Mouse (Mus musculus): ENCODE results near the gene Prkce. TPM values are rescaled to one million over a fixed set of nuclear protein-coding genes. Genes with fewer than 3 reads are reported as not detected.

The Prkce gene
- polyA plus RNA-seq, 1 experiment from 2014 or later: 5.2 TPM

DNA sequence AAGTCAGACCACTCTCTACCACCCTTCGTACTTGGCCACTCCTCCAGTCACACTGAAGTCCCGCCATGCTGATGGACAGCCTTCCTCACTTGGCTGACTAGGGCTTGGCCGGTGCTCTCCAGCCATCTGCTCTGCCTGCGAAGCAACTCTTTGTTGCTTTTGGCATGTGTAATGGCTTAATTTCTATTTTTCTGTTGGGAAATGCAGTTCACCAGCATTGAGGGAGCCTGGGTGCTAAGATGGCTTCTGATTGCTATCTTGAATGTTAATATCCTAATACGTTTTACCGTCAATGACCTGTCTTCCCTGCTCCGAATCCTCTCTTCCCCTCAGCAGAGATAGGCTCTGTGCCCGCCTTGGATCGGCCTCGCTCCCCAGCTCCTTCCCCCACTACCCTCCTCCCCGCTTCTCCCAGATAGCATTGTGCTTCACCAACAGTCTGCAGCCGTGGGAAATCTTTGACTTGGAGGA, 183.2 kb downstream of the Prkce start:
- no peaks in the 10 kb centered on the region for H3K27me3 ChIP-seq (replicated peaks; ENCODE audit: control insufficient read depth, insufficient read depth, low read length)
- H3K36me3 ChIP-seq (ENCODE audit: control insufficient read depth, insufficient read depth): no peaks in the 10 kb centered on the region
- no peak overlapping the region for H3K27ac ChIP-seq (ENCODE audit: low read depth, low read length)
- WGBS: 61% methylated on average over 12 of the region's 12 CpGs
- peak overlapping the region; percentile 13; the same call in 1 of the 2 replicates for H3K4me2 ChIP-seq (replicated peaks; ENCODE audit: low read depth)
- no peak overlapping the region for H3K9ac ChIP-seq (ENCODE audit: low read depth, low read length)
- ATAC-seq: no peak
- H3K4me3 ChIP-seq (ENCODE audit: low read depth, low read length): no peak overlapping the region
- H3K4me1 ChIP-seq (replicated peaks; ENCODE audit: control insufficient read depth, insufficient read depth, low read length): no peaks in the 10 kb centered on the region
- TF ChIP-seq CTCF (IDR thresholded peaks at IDR 0.05; ENCODE audit: low read depth): no peak
- no peaks in the 10 kb centered on the region for H3K9me3 ChIP-seq (ENCODE audit: control insufficient read depth)

DNA sequence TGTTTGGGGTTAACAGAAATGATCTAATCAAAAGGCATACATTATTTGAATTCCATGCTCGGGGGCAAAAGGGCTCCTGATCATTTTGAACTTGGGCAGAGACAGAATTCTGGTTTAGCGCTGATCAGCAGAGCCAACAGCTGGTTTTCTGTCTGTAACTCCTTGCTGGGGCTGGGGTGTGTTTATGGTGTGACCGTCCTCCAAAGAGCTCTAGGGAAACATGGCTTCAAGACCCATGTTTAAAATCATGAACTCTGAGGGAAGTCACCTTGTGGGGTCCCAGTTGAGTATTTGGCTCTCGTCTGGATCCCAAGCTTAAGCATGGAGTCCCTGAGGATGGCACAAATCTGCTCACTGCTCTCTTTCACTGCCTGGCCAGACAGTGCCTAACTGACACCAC, 183.7 kb downstream of the Prkce start:
- no peak overlapping the region for H3K4me3 ChIP-seq (ENCODE audit: low read depth, low read length)
- whole genome bisulfite sequencing: 54% methylated on average over 4 of the region's 4 CpGs
- TF ChIP-seq CTCF (IDR thresholded peaks at IDR 0.05; ENCODE audit: low read depth): no peak
- no peaks in the 10 kb centered on the region for H3K4me1 ChIP-seq (replicated peaks; ENCODE audit: control insufficient read depth, insufficient read depth, low read length)
- no peak for ATAC-seq
- no peak overlapping the region for H3K9ac ChIP-seq (ENCODE audit: low read depth, low read length)
- no peaks in the 10 kb centered on the region for H3K36me3 ChIP-seq (ENCODE audit: control insufficient read depth, insufficient read depth)
- no peak overlapping the region for H3K4me2 ChIP-seq (replicated peaks; ENCODE audit: low read depth)
- H3K9me3 ChIP-seq (ENCODE audit: control insufficient read depth): no peaks in the 10 kb centered on the region
- H3K27me3 ChIP-seq (replicated peaks; ENCODE audit: control insufficient read depth, insufficient read depth, low read length): no peaks in the 10 kb centered on the region
- H3K27ac ChIP-seq (ENCODE audit: low read depth, low read length): no peak overlapping the region

DNA sequence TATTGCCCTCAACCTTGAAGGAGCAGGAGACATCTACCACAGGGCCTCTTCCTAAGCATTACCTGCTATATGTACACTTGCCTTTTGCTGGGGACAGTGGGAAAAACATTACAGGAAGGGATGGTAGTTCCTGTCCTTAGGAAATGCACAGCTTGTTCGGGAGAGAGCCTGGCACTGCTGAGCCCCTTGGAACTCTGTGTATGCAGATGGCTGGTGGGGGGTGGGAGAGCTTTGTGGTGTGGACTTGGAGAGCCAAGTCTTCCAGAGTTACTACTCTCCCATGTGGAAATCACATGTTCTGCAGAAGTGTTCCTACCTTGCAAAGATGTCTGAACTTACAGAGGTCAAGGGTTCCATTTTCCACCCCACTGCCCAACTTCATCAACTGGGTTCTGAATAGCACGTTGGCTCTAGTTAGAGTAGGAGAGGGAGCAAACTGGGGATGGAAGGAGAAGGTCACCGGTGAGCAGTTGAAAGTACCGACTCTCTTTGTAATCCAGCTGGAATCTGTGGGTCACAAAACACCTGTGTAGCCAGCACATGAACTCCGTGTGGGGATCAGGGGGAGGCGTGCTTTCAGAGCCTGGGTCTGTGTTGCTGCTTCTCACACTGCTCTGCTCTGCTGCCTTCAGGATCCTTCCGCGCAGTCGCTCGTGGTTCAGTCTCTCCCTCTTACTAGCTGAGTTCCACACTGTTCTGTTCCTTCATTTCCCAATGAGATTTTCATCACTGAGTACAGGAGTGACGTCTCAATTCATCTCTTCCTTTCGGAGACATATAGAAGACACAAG, 184.9 kb downstream of the Prkce start:
- no peak for ATAC-seq

DNA sequence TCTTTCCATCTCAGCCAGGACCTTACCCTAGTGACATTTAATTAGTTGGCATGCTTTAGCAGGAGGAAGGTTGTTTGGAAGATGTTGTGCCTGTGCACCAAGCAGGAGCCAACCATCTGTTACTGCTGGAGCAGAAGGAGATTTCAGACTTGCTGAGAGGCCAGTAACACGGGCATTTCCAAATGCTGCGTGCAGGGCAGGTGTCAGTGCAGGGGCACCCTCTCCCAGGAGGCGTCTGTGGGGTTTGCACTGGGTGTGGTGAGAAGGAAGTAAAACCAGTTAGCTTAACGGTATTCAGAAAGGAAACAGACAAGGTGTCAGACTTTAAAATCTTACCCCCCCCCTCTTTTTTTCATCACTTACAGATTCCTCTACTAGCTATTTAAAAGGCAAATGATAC, 186.1 kb downstream of the Prkce start:
- TF ChIP-seq CTCF (IDR thresholded peaks at IDR 0.05; ENCODE audit: low read depth): no peak
- no peaks in the 10 kb centered on the region for H3K9me3 ChIP-seq (ENCODE audit: control insufficient read depth)
- no peak overlapping the region for H3K9ac ChIP-seq (ENCODE audit: low read depth, low read length)
- H3K27ac ChIP-seq (ENCODE audit: low read depth, low read length): no peak overlapping the region
- no peak for ATAC-seq
- no peaks in the 10 kb centered on the region for H3K36me3 ChIP-seq (ENCODE audit: control insufficient read depth, insufficient read depth)
- no peak overlapping the region for H3K4me3 ChIP-seq (ENCODE audit: low read depth, low read length)
- 0 out of 2 replicates have a peak, but pooled peaks cover 1% of the 10 kb centered on the region for H3K4me1 ChIP-seq (replicated peaks; ENCODE audit: control insufficient read depth, insufficient read depth, low read length)
- no peaks in the 10 kb centered on the region for H3K27me3 ChIP-seq (replicated peaks; ENCODE audit: control insufficient read depth, insufficient read depth, low read length)
- H3K4me2 ChIP-seq (replicated peaks; ENCODE audit: low read depth): no peak overlapping the region
- 39% methylated on average over 4 of the region's 4 CpGs for WGBS

More for the DNA sequence above, 184.9 kb downstream of the Prkce start:
- Histone ChIP-seq H3K36me3 (ENCODE audit: control insufficient read depth, insufficient read depth) (no peaks in the 10 kb centered on the region), H3K27ac (ENCODE audit: low read depth, low read length) (no peak overlapping the region), H3K4me2 (replicated peaks; ENCODE audit: low read depth) (no peak overlapping the region), H3K27me3 (replicated peaks; ENCODE audit: control insufficient read depth, insufficient read depth, low read length) (no peaks in the 10 kb centered on the region), H3K4me3 (ENCODE audit: low read depth, low read length) (no peak overlapping the region), H3K4me1 (replicated peaks; ENCODE audit: control insufficient read depth, insufficient read depth, low read length) (no peaks in the 10 kb centered on the region), H3K9me3 (ENCODE audit: control insufficient read depth) (no peaks in the 10 kb centered on the region), H3K9ac (ENCODE audit: low read depth, low read length) (no peak overlapping the region)
- WGBS: 89% methylated on average over 12 of the region's 12 CpGs
- no peak for TF ChIP-seq CTCF (IDR thresholded peaks at IDR 0.05; ENCODE audit: low read depth)

DNA sequence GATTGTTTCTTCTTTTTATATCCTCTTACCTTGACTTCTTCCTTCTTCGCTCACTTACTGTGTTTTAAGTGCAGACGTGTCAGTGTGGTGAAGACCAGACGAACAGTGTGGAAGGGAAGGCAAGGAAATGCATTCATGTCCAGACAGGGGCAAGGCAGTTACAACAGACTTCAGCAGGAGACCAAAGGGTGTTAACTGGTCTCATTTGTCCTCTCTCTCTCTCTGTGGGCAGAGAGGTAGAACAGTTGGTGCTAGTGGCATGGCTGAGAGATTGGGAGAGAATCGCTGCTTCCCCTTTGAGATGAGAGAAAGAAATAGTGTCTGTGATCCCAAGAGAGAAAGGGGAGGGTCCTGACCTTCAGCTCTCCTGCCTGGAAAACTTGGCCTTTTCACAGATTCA, 186.5 kb downstream of the Prkce start:
- H3K4me3 ChIP-seq (ENCODE audit: low read depth, low read length): no peak overlapping the region
- no peaks in the 10 kb centered on the region for H3K27me3 ChIP-seq (replicated peaks; ENCODE audit: control insufficient read depth, insufficient read depth, low read length)
- H3K36me3 ChIP-seq (ENCODE audit: control insufficient read depth, insufficient read depth): no peaks in the 10 kb centered on the region
- no peak for TF ChIP-seq CTCF (IDR thresholded peaks at IDR 0.05; ENCODE audit: low read depth)
- H3K9ac ChIP-seq (ENCODE audit: low read depth, low read length): no peak overlapping the region
- no peak for ATAC-seq
- H3K9me3 ChIP-seq (ENCODE audit: control insufficient read depth): no peaks in the 10 kb centered on the region
- no peak overlapping the region for H3K4me2 ChIP-seq (replicated peaks; ENCODE audit: low read depth)
- WGBS: 84% methylated on average over 4 of the region's 4 CpGs
- peaks cover 4% of the 10 kb centered on the region; the same call in 1 of the 2 replicates for H3K4me1 ChIP-seq (replicated peaks; ENCODE audit: control insufficient read depth, insufficient read depth, low read length)
- no peak overlapping the region for H3K27ac ChIP-seq (ENCODE audit: low read depth, low read length)

DNA sequence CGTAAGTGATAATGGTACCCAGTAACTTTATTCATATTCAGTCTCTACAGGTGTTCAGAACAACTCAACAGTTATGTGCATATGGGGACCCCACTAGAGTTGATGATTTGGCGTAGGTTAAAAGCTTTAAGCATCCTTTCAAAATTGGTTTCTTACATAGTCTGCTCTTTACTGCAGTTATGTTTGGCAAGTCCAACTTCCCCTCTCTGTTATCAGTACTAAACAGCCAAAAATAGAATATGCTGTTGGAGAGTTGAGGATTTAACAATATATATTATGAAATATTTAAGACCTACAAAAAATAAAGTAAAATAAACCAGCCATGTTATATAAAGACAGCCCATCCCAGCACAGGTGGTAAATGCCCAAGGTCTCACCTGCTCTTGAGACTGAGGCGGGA, 187.3 kb downstream of the Prkce start:
- Histone ChIP-seq H3K27me3 (replicated peaks; ENCODE audit: control insufficient read depth, insufficient read depth, low read length) (no peaks in the 10 kb centered on the region), H3K4me3 (ENCODE audit: low read depth, low read length) (no peak overlapping the region), H3K27ac (ENCODE audit: low read depth, low read length) (no peak overlapping the region), H3K9ac (ENCODE audit: low read depth, low read length) (no peak overlapping the region), H3K9me3 (ENCODE audit: control insufficient read depth) (no peaks in the 10 kb centered on the region), H3K4me1 (replicated peaks; ENCODE audit: control insufficient read depth, insufficient read depth, low read length) (peaks cover 4% of the 10 kb centered on the region; the same call in 1 of the 2 replicates), H3K36me3 (ENCODE audit: control insufficient read depth, insufficient read depth) (no peaks in the 10 kb centered on the region), H3K4me2 (replicated peaks; ENCODE audit: low read depth) (no peak overlapping the region)
- no peak for ATAC-seq
- no peak for TF ChIP-seq CTCF (IDR thresholded peaks at IDR 0.05; ENCODE audit: low read depth)
- 91% methylated on average over 3 of the region's 3 CpGs for WGBS
